Mouse (Mus musculus): ENCODE measurements around the gene Apex2. TPM values are rescaled to one million over a fixed set of nuclear protein-coding genes. Genes with fewer than 3 reads are reported as not detected.

Apex2 gene
- polyA plus RNA-seq (2014; fragmentation: Illumina TruSeq; extraction: RNeasy Lipid Tissue Mini Kit (QIAGEN cat#74804); ENCODE audit: low read depth, low replicate concordance), result 7.8 TPM

DNA sequence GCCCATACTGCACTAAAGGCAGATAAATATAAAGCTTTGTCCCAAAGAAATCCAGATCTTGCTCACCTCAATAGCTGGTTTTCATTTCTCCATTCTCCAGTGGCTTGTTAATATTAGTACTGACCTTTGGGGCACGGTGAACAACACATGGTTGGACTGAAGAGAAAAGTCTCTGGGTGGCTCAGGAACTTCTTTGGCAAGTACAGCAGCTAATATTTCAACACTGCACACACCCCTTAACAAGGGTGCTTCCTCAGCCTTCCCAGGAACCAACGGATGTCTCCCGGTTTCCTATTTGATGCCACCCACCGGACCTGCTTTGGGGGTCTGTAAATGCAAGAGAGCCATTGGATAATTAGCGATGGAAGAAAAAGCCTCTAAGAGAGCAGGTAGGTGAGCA is at the start of gene Apex2:
TSS of gene Apex2 (minus strand) at position 173 of the 400 bp plus-strand sequence.

DNA sequence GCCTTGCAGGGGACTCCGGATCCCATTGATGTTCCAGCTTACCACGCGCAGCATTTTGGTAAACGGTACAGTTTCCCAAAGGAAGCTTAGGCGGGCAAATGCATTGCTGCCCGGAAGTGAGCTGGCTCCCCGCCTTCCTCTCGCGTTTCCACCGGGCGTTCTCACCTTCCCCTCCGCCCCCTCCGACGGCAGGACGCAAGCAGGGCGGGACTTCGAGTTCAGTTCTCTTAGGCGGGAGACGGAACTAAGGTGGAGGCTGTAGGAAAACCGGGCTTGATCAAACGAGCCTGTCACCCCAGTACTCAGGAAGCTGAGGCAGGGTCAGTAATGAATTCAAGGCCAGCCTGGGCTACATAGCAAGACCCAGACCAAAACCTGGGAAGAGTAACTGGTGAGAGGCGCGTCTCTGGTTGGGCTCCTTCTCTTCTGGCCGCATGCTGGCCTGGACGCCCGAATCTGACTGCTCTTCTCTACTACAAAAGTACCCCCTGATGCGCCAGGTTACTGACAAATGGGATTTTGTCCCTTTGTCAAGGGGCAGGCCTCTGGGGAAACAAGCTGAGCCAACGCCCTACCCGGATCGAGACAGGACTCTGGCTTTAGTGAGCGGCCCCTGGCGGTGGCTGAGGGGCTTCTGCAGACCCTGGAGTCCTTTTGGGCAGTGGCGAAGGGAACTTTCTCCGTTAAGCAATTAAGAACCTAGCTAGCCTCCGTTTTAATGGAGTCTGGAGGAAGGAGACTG is 1.5 kb downstream of the Apex2 start, which contains the start of gene Pfkfb1:
TSS of gene Pfkfb1 (plus strand) at position 207 of the 742 bp plus-strand sequence.

DNA sequence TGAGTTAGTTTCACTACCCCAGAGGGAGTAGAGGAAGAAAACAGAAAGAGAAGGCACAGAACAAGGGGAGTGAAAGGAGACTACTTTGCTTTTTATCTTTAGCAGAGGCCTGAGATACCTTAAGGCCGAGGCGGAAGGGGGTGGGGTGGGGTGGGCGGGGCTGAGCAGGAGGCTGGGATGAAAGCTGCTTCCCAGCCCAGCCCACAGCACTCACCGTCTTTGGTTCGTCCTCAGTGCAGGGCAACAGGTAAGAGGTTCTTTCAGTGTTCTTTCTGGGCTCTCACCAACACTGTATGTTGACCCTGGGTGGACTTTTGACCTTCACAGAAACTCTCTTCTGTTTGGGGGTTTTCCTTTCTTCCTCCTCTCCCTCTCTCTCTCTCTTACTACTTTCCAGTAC is 42.4 kb downstream of the Apex2 start, which contains the start of gene Alas2:
TSS of gene Alas2 (plus strand) at position 137 of the 400 bp plus-strand sequence.

Other genes with a start within 250 kb of the Apex2 start
- 42.0 TPM for gene Tmem29, start 130.7 kb downstream of the Apex2 start, polyA plus RNA-seq (2014; fragmentation: Illumina TruSeq; extraction: RNeasy Lipid Tissue Mini Kit (QIAGEN cat#74804); ENCODE audit: low read depth, low replicate concordance)
- 2.9 TPM for gene Alas2, start 42.5 kb downstream of the Apex2 start, polyA plus RNA-seq (2014; fragmentation: Illumina TruSeq; extraction: RNeasy Lipid Tissue Mini Kit (QIAGEN cat#74804); ENCODE audit: low read depth, low replicate concordance)
- 1.4 TPM for gene Pfkfb1, start 1.6 kb downstream of the Apex2 start, polyA plus RNA-seq (2014; fragmentation: Illumina TruSeq; extraction: RNeasy Lipid Tissue Mini Kit (QIAGEN cat#74804); ENCODE audit: low read depth, low replicate concordance)
- gene Tro, start 67.7 kb upstream of the Apex2 start, polyA plus RNA-seq (2014; fragmentation: Illumina TruSeq; extraction: RNeasy Lipid Tissue Mini Kit (QIAGEN cat#74804); ENCODE audit: low read depth, low replicate concordance), result 0.61 TPM
- gene Maged2, start 224.5 kb upstream of the Apex2 start, polyA plus RNA-seq (2014; fragmentation: Illumina TruSeq; extraction: RNeasy Lipid Tissue Mini Kit (QIAGEN cat#74804); ENCODE audit: low read depth, low replicate concordance), result 10.7 TPM